In genomic region chr13:30813464-30813863, GRCm38 (mm10) we compare ENCODE assay signal across 21 mouse cellular contexts.
A peak's percentile ranks its signal among the peaks of the same experiment; 100 is the strongest.
DNase-seq lines count a peak whose midpoint lies in the region; ATAC-seq lines count a peak whose summit lies in the region.
"Had no signal": no experiment of that assay in that cellular context is flagged by ENCODE, and none has a peak within 500 bp of the region (broad histone marks: within the 10 kb centered on the region; RNA-seq: fewer than 3 reads in every experiment).

No protein-coding gene starts in this region.

- H3K36me3 ChIP-seq in splenic B cell, adult 2 months (ENCODE audit: control insufficient read depth, insufficient read depth, low read length, poor library complexity, severe bottlenecking), result peaks cover 2% of the 10 kb centered on the region

- peak; percentile 29 for ATAC-seq in CD4-positive, CD25-positive, alpha-beta regulatory T cell, adult 4 months
- ATAC-seq in hematopoietic stem cell, adult 5-6 weeks (replicated peaks in 1 of 2; ENCODE audit: insufficient read depth in 1 of 2, low FRiP score in 2 of 2, low TSS enrichment in 1 of 2, low read depth in 1 of 2, poor library complexity in 2 of 2, severe bottlenecking in 2 of 2), result peak; percentile 51 to 68
- ATAC-seq: intestine, embryonic 15.5 days had no signal

- H3K27me3 ChIP-seq in splenic B cell, adult 2 months (ENCODE audit: control insufficient read depth, insufficient read depth, low read length, poor library complexity, severe bottlenecking), result no peaks in the 10 kb centered on the region
- H3K27me3 ChIP-seq: embryonic facial prominence, embryonic 13.5 days; forebrain, embryonic 12.5 days; hindbrain, embryonic 13.5 days; intestine, embryonic 15.5 days; liver, embryonic 15.5 days; lung, embryonic 15.5 days; neural tube, embryonic 15.5 days had no signal

- intact Hi-C loops in gastrocnemius, postnatal 36 days (cut with DNase I), result no loop called here

- DNase-seq in 416B (ENCODE audit: low read depth), result peak; percentile 58
- peak; percentile 45 for DNase-seq in splenic B cell, adult 2 months (ENCODE audit: low read depth, low spot score)
- no peak for DNase-seq in natural killer cell, adult 2 months (ENCODE audit: low spot score in 2 of 2)
- DNase-seq in gastrocnemius, postnatal 36 days, result no peak
- no peak for DNase-seq in ovary, postnatal 14 days (ENCODE audit: low spot score)
- DNase-seq: cerebellum, adult 18-20 months; cerebellum, postnatal 14 days; kidney, adult 8-10 months; kidney, postnatal 10 days; liver; lung, postnatal 4 days; right cerebral cortex, postnatal 14 days had no signal

Comparison
In these comparisons a context has a peak if more than half of its experiments do, and no peak if none do; other contexts are left out.
1. DNase-seq: peak in 416B (single experiment) and splenic B cell, adult 2 months (single experiment); none in natural killer cell, adult 2 months (0 of 2), gastrocnemius, postnatal 36 days (0 of 2) and ovary, postnatal 14 days (single experiment).